Mouse (Mus musculus): ENCODE data around the gene Gm45717.

DNA sequence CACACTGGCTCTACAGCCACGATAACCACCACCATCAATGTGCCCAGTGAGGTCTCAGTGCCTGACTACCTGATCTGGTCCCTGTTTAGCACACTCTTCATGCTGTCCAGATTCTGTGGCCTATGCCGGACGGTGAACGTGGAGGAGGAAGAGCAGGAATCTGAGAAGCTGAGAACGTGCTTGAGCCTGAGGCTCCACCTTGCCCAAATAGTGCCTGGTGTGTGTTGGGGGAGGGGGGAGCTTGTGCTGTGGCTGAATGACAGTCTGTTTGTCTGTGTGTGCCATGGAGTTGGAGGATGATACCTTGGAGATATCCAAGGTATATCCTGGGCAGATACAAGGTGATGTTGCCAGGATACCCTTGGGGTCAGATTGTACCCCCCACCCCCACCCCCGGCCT is 34.4 kb upstream of the Gm45717 start:
- TF ChIP-seq CTCF (IDR thresholded peaks at IDR 0.05; ENCODE audit: extremely low read depth, insufficient read length, insufficient replicate concordance, low read depth, low read length) (no peak), POLR2A (IDR thresholded peaks at IDR 0.05; ENCODE audit: low read depth, low read length) (no peak)

Measured in small intestine, adult 2 months (tissue).